Mouse (Mus musculus): Measurements from ENCODE around the gene Thbs3.

Thbs3 gene

DNA sequence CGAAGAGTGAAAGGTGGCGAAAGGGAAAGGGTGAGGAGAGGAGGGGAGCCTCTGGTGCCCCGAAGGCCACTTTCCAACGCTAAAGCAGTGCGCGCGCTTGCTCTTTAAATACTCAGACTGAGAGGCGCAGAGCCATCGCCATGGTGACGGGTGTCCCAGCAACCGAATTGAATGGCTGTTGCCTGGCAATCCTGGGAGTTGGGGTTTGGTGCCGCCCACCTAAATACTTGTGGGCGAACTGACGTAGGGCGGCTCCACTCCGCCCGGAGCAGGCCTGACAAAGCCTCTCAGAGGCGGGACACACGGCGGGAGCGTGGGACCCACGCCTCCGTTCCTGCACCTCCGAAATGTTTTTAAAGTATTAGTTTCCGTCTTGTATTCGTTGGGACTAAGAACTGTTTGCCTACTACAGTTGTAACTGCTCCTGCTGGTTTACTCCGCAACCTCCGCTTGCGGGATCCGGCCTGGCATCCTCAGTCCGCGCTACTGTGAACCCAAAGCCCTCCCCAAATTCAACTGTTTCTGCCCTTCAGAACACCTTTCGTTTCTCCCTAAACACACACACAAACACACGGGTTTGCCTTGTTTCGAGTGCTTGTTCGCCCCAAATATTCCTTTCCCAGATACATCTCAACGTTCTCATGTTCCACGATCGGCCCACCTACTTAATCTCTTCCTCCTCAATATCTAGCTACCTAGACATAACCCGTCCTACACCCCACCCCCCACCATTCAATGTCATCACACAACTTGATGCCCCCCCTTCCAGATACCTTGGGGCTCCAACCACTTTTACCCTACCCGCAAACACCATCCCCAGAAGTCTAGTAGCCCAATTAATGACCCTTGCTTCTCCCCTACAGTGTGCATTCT lies 12.6 kb downstream of the Thbs3 start:
- DNase-seq (ENCODE audit: low spot score) = peak; percentile 99

DNA sequence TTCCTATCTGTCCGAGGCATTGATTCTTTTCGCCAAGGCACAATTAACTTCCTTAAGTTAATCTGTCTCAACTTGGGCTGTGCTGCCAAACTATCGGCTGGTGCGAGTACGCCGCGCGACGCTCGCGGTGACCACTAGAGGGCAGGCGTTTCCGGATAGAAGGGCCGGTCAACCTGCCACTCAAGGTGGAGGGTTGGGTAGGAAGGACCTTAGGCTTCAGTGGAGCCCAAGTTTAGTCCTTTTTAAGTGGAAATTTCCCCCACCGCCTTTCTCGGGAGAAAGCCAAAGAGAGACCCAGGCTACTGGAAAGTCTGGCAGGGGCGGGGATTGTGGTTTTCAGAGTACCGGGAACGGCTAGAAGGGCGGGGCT lies 13.2 kb downstream of the Thbs3 start:
- peak; percentile 96 for DNase-seq (ENCODE audit: low spot score)

DNA sequence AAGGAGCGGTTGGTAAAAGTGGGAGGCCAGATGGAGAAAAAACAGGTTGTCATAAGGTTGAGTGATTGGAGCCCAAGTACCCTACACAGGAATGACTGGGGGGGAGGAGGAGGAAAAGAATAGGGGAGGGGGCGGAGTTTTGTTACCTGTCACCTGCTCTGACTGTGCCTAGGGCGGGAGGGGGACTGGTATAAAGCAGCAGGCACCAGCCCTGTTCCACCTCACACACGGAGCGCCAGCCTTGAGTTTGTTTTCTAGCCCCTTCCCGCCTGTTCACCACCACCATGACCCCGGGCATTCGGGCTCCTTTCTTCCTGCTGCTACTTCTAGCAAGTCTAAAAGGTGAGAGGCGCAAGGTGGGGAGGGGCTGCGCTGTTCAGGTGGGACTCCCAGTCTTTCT lies 13.9 kb downstream of the Thbs3 start, which contains the start of gene Muc1:
TSS of gene Muc1 (plus strand) at position 222 of the 400 bp plus-strand sequence.
- no peak for DNase-seq (ENCODE audit: low spot score)

DNA sequence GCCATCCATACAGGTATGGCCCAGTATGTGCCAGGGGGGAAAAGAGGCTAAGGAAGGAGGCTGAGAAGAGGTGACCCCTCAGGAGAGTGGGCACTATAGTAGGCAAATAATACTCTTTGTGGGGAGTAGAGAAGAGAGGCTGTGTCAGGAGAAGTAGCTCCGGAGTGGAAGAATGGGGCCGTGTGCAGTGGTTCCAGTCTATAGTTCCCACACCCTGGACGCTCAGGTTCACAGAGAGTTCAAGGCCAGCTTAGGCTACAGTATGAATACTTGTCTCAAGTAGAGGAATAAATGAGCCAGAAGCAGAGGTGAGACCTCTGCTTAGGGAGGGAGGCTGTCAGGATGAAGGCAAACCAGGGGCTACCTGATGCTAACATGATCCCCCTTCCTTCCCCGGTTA lies 14.3 kb downstream of the Thbs3 start:
- DNase-seq (ENCODE audit: low spot score) = no peak

DNA sequence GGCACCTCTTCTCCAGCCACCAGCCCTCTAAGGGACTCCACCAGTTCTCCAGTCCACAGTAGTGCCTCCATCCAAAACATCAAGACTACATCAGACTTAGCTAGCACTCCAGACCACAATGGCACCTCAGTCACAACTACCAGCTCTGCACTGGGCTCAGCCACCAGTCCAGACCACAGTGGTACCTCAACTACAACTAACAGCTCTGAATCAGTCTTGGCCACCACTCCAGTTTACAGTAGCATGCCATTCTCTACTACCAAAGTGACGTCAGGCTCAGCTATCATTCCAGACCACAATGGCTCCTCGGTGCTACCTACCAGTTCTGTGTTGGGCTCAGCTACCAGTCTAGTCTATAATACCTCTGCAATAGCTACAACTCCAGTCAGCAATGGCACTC lies 15.6 kb downstream of the Thbs3 start:
- no peak for DNase-seq (ENCODE audit: low spot score)

DNA sequence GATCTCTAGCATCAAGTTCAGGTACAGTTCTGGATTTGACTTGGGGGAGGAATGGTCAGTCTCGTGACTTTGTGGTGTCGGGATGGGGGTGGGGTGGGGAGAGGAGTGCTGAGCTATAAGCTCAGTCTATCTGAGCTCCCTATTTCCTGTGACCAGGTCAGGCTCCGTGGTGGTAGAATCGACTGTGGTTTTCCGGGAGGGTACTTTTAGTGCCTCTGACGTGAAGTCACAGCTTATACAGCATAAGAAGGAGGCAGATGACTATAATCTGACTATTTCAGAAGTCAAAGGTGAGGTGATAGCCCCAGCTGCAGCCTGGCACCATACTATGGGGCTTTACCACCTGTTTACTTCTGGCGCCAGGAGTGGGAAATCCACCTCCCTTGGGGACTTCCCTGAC lies 16.4 kb downstream of the Thbs3 start:
- DNase-seq (ENCODE audit: low spot score) = no peak

DNA sequence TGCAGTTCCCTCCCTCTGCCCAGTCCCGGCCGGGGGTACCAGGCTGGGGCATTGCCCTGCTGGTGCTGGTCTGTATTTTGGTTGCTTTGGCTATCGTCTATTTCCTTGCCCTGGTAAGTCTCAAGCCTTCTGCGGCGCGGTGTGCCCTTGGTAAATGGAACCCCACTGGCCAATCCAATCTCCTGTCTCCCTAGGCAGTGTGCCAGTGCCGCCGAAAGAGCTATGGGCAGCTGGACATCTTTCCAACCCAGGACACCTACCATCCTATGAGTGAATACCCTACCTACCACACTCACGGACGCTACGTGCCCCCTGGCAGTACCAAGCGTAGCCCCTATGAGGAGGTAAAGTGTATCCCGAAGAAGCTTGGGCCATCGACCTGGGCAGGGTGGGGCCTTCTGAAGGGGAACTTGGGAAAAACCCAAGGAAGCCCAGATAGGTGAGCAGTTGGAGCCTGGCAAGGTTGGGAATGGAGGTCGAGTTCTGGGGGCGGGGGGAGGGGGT lies 16.8 kb downstream of the Thbs3 start:
- DNase-seq (ENCODE audit: low spot score) = no peak

DNA sequence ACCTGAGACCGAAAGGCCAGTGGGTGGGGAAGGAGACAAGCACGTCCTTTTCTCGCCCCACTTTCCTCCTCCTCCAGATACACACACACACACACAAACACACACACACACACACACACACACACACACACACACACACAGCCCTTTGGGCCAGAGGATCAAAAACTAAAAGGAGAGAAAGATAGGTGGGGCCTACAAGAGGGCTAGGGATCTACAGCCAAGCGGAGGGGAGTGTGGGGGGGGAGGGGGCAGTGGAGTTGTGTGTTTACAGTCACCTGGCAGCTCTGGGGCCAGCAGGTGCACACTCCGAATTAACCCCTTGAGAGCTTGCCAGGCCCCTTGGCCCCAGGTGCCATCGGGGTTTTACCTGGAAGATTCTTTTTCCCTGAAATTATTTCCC lies 17.6 kb downstream of the Thbs3 start:
- no peak for DNase-seq (ENCODE audit: low spot score)

DNA sequence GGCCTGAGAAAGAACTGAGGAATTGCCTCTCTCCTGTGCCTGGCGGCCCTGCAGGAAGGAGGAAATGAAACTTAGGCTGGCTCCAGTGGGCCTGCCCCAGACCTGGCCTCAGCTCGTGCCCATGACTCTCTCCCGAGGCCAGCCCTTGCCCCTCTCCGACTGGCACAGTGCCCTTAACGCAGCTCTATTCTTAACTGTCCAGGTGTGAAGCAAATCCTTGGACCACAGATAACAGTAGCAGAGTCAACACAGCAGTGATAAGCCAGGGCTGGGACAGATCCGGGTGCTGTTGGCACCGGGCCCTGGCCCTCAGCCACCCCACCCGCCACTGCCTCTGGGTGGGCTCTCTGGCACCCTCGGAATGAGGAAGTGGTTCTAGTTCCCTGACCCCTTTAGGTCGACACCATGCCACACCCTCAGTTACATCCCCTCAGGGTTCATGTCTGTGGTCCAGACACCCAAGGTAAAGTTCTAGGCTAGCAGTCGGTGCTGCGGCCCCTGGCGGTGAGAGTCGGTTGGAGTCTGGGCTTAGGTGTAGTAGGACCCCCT lies 18.7 kb downstream of the Thbs3 start:
- DNase-seq (ENCODE audit: low spot score) = no peak

DNA sequence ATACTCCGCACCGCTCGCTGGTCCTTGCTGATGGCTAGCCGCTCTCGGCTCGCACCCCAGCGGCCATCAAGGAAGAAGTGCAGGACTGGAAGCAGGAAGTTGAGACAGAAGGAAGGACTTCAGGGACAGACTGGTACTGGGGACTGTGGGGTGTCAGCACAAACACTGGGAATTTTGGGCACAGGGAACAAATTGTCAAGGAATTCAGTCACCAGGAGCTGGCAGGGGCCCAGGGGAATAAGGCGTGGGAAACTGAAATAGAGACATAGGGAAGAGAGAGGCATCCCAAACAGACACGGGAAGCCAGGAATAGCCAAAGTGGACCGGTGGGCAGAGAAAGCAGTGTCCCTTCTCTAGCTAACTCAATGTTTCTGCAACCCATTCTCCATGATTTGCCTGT lies 21.5 kb downstream of the Thbs3 start:
- no peak for DNase-seq (ENCODE audit: low spot score)

DNA sequence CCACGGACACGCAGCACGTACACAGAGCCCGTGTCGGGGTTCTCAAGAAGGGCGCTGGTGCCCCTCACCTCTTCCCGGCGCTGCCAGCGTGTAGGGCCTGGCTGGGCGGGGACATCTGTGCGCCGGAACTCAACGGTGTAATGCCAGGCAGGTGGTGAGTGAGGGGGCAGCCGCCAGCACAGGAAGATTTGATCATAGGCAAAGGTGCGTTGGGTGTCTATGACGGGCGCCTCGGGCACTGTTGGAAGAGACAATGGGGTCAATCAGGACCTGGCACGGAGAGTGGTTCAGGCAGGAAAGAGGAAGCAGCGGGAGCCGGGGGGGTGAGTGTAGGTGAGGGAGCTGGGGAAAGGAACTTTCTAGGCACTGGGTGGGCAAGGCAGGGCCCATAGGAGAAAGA lies 22.7 kb downstream of the Thbs3 start:
- no peak for DNase-seq (ENCODE audit: low spot score)

DNA sequence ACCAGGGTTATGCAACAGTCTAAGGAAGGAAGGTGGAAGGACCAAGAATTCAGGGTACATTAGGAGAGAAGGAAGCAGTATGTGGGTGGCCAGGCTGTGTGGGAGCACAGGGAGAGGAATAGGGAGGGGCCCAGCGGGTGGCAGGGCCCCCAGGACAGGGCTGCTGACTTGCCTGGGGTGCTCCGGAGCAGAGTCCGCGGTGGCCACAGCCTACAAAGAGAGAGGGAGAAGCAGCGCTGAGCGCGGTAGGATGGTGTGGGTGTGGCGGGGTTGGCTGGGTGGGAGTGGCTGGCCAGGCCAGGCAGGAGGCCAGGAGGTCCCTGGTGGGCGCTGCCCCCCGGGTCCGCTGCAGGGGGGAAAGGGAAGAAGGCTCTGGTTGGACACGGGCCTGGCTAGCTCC lies 23.5 kb downstream of the Thbs3 start:
- no peak for DNase-seq (ENCODE audit: low spot score)

DNA sequence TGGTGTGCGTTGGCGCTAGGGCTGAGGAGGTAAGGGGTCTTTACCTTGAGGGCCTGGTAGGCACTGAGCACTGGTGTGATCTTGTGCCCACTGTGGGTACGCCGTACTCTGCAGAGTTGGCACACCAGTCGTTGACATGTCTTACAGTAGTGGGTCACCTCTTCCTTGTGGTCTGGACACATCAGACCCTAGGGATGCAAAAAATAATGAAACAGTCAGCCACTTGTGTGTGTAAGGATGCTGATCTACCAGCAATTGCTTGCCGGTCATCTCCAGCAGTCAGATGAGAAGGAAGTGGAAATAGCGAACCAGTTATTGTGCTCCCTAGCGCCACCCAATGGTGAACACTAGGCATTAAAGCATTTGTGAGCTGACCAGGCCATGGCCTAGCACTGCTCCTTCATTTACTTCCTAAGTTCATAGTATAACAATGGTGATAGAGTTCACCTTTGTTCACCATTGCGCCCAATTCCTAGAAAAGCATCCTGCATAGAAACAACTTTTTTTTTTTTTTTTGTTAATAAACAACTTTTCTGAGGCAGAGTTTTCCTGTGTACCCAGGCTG lies 27.4 kb downstream of the Thbs3 start:
- peak; percentile 77 for DNase-seq (ENCODE audit: low spot score)

DNA sequence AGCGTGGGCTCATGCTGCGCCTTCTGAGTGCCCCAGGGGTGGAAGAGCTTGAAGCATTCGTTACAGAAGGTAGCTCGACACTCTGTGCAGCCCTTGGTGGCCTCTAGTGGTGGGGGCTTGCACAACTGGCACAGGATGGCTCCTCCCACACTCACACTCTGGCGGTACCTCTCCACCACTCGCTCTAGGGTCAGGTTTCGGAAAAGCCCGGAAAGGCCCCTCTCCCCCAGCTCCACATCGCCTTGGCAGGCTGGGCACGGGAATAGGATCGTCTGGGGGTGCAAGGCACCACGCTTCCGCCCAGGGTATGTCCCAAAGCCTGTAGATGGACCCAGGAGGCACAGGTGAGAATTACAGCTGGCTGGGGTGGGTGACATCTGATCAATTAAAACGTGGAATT lies 28.6 kb downstream of the Thbs3 start:
- DNase-seq (ENCODE audit: low spot score) = peak; percentile 80

DNA sequence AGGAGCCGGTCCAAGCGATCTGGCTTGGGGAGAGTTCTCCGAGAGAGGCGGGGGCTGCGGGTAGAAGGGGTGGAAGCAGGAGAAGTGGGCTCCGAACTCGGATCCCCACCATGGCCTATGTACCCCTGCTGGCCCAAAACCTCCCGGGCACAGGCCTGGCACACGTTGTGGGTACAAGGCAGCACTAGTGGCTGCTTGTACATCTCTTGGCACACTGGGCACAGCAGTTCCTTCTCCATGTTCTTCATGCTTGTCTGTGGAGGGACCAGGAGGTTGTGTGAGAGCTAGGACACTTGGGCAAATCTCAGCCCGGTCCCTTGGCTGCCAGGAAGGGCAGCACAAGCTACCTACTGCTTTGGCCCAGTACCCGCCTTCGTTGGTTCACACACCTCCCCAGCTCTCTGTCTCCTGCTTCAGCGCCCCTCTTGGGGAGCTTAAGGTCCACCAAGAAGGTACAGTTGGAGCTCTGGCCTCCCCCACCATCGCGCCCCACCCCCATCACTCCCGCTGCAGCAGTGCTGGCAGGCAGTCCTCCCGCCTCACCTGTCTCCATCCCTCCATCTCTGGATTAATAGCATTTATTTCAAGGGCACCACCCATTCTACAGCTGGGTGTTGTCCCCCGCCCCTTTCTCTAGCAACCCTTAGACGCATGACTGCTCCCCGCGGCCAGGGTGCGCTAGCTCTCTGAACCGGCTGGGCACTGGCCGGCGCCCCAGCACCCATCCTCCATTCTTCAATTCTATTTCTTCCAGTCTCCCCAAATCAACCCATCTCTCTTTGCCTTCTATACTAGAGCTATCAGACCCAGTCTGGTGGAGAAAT lies 29.4 kb downstream of the Thbs3 start:
- no peak for DNase-seq (ENCODE audit: low spot score)

DNA sequence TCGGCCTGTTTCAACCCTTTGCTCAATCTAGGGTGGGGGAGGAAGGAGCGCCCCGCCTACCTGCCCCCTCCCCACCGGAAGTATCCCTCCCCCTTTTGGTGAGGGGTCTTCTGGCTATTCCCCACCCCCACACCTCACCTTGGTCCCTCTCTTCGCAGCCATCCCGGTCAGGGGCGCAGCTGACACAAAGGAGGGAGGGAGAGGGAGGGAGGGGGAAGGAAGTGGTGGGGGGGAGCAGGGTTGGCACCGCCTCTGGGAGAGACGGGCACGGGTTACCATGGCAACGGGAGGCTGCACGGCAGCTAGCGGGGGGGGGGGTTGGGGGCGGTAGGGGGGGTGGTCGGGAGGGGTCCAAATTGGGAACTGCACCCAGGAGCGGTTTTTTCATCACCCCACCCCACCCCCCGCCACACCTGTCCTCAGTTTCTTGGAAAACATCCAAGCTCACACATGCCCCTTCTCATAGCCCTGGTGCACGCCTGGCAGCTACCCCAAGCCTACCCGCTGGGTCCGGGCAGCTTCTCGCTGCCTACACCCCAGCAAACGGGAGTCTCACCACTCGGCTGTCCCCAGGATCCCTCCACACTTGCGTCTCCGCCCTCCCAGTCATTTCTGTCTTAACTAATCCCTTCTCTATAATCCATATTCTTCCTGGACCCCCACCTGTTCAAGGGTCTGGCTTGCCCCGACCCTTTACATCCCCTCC lies 30.2 kb downstream of the Thbs3 start:
- DNase-seq (ENCODE audit: low spot score) = no peak

DNA sequence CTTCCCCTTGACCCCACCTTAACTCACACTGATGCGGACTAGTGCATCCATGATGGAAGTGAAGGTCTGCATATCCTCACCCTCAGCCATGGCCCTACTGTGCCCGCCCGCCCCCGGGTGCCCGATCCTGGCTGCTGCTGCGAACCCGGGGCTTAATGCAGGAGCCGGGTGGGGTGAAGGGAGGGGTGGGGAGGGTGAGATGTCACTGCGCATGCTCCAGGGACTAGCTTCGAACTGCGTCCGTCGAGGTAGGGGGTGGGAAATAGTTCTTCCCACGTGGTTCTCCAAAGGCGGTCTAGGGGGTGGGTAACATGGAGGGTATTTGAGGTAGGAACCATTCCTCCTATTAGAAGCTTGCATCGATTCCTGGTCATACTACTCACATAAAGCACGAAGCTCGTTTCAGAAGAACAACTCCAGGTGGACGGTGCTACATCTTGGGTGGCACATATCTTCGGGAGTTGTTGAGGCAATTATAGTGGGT lies 30.8 kb downstream of the Thbs3 start, which contains the start of gene Krtcap2:
TSS of gene Krtcap2 (plus strand) at position 279 of the 484 bp plus-strand sequence.
- no peak for DNase-seq (ENCODE audit: low spot score)

DNA sequence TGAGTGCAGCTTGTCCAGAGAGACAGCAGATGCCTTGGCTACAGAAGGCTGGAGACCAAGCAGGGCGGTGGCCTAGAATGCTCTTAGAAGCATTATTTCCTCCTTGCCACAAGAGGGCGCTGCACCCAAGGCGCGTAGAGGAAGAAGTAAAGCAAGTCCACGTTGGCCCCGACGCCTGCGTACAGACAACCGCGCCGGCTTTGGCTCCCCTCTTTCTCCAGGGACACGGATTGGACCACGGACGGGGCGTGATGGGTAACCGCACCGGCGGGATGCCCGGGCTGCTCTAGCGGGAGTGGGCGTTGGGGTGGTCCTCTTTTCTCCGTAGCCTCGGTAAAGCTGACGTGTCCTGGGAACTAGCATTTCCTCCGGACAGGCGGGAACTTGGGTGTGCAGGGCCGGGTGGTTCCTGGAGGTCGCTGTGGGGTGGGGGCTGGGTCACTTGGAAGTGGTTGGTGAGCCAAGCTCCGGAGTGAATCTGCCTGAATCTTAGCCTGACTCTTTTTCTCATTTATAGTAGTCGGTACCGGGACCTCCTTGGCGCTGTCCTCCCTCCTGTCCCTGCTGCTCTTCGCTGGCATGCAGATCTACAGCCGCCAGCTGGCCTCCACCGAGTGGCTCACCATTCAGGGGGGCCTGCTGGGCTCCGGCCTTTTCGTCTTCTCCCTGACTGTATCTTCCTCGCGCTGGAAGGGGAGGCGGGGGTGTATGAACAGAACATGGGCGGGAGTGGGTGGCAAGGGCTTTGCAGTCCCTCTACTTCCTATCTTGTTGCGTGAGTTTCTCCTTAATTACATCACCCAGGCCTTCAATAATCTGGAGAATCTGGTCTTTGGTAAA lies 31.5 kb downstream of the Thbs3 start, which contains the start of gene Trim46:
TSS of gene Trim46 (minus strand) at position 49 of the 840 bp plus-strand sequence.
- DNase-seq (ENCODE audit: low spot score) = peak; percentile 96

DNA sequence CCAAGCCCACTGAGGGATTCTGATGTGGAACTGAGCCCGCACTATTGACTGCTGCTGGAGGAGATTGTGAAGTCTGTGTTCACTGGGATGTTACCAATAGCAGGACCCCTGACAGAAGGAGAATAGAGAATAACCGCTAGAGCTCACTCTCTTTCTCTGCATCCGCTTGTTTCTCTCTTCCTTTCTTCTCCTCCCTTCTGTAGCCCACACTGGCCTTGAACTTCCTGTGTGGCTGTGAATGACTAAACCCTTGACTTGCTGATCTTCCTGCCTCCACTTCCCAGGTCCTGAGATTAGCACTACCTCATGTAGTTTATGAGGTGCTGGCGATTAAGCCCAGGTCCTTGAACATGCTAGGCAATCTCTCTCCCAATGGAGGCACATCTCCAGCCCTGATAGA lies 32.5 kb downstream of the Thbs3 start:
- no peak for DNase-seq (ENCODE audit: low spot score)

DNA sequence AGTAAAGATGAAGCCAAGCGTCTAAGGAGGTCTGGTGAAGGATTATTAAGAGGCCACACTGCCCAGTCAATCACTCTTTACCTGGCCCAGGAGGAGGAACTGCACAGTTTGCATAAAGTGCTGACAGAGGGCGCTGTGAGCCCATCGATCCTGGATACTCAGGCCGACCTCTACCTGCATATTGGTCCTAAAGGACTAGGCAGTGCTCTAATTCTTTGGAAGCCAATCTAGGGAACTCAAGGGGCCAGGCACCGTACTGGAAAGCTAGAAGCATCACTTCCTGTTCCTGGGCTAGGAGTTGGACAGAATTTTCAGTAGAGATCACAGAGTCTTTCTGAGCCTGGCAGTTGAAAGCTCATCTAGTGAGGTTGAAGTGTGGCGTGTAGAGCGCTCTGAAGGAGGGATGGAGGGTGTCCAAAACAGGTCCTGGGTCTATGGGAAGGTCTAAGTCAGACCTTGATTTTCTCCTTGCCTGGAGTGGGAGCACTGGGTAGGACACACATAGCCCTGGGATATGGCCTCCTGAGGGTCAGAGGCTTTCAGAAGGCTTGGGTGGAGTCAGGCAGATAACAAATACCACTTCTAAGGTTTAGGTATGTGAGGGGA lies 35.6 kb downstream of the Thbs3 start:
- peak; percentile 84 for DNase-seq (ENCODE audit: low spot score)

Measured in embryo, embryonic 10 days (tissue).